Mouse (Mus musculus): ENCODE data around the gene Pop5.
A peak's percentile ranks its signal among the peaks of the same experiment; 100 is the strongest.

DNA sequence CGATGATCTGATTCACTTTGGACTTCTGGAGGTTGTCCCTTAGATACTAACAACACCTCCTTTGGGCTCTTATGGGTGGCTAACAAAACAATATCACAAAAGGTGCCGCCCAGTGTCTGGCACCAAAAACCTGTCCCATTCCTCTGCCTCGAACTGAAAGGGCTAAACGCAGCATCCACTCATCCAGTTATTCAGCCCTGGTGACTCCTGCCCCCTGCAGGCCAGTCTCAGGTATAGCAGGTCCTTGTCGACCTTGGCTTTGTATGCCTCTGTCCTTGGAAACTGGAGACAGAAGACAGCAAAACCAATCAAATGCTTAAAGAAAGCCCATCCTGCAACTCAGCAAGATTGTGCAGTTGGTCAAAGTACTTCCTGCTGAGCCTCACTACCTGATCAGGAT lies 46.8 kb upstream of the Pop5 start:
- TF ChIP-seq POLR2A (IDR thresholded peaks at IDR 0.05; ENCODE audit: low read depth, low read length) (no peak), CTCF (IDR thresholded peaks at IDR 0.05; ENCODE audit: extremely low read depth, insufficient read depth, insufficient read length, insufficient replicate concordance) (peak; percentile 80; the same call in 1 of the 2 replicates)
